Mouse (Mus musculus): ENCODE measurements around the gene Rbpjl. TPM values are rescaled to one million over a fixed set of nuclear protein-coding genes. Genes with fewer than 3 reads are reported as not detected.
A peak's percentile ranks its signal among the peaks of the same experiment; 100 is the strongest.

Rbpjl gene
- polyA plus RNA-seq, 2 experiments from 2014 or later: not detected

DNA sequence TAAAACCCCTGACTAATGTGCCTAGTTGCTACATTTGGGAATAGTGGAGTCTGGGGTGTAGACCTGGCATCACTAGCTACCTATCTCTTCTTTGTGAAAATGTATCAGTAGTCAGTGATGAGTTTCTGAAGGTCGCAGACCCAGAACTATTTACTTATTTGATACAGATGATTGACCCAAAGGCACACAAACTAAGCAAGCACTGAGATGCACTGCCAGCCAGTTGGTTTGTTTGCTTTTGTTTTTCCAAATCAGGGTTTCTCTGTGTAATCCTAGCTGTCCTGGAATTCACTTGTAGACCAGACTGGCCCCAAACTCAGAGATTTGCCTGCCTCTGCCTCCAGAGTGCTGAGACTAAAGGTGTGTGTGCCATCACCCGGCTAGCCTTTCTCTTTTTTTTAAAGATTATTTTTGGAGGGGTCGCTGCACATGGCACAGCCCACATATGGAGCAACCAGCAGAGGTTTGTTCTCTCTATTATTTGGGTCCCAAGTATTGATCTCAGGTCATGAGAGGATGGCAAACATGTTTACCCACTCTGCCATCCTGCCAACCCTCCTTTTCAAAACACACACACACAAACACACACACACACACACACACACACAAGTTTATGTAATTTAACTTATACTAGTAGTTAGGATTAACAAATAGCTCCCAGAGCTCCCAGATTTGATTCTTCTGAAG, 42.6 kb downstream of the Rbpjl start:
- no peak for ATAC-seq

DNA sequence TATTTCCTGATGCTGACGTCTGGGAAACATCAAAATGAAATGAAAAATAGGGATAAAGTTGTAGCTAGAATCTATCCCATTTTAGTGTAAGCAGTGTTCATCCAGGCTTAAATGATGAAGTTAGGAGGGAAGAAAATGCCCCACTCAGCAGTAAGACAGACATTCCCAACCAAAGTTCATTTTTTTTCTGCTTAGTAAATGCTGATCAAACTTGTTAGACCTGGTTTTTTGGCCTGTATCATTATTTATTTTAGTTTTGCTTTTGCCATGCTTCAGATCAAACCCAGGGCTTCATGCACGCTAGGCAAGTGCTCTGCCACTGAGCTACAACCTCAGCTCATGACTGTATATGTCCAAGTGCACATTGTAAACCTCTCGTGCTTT, 43.1 kb downstream of the Rbpjl start:
- ATAC-seq: no peak

DNA sequence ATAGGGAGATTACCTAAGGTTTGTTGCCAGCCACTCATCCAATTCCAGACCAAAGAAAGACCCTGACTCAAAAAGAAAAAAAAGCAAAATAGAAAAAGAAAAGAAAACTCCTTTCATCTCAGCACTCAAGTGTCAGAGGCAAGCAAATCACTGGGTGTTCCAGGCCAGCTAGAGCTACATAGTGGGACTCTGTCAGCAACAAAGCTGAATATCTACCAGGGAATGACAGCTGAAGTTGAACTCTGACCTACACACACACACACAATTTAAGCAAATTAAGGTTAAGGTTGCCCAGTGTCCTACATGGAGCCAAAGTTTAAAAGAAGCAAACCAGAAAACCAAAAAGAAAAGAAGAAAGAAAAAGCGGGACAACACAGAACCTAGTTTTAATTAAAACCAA, 45.2 kb downstream of the Rbpjl start:
- ATAC-seq: no peak

DNA sequence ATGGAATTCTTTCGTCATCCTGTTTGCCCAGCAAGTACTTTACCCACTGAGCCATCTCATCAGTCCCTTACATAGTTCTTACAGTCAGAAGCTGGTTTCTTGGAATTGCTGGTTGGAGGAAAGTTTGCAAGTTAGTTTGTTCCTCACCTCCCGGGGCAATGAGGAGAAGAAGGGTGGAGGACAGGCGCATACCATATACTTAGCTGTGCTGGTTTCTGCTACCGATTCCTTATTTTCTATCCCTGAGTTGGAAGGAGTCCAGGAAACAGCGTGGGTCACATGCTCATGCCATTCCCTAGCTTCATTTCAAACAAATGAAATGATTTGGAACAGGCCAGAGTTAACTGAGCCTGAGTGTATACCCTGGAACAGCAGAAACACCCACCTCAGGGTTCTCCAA, 46.0 kb downstream of the Rbpjl start:
- no peak for ATAC-seq

DNA sequence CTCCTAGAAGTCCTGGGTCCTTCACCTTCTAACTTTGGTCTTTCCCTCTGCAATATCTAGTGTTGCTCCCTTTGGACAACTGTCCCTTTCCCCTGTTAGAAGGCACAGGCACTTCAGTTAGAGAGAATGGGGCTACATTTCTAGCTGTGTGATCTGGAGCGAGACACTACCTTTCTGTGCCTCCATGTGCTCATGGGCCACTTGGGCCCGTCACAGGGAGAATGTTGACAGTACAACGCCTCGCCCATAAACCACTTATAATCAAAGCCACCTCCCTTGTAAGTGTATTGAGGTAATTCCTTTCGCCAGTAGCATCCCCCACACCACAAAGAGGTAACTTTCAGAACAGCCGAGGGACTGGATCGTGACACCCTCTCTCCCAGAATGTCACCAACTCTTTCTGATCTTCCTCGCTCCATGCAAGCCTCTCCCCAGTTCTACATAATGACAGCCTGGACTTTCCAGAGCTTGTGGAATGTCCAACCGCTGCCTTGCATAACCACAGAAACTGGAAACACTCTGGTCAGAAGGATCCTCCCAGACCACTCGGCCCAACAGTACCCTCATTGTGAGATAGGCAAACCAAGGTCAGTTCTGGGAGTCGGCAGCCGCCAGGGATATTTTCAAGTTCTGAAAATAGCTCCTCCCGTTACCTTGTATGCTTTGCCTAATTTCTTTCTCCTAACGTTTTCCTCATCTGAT, 46.6 kb downstream of the Rbpjl start:
- no peak for ATAC-seq

DNA sequence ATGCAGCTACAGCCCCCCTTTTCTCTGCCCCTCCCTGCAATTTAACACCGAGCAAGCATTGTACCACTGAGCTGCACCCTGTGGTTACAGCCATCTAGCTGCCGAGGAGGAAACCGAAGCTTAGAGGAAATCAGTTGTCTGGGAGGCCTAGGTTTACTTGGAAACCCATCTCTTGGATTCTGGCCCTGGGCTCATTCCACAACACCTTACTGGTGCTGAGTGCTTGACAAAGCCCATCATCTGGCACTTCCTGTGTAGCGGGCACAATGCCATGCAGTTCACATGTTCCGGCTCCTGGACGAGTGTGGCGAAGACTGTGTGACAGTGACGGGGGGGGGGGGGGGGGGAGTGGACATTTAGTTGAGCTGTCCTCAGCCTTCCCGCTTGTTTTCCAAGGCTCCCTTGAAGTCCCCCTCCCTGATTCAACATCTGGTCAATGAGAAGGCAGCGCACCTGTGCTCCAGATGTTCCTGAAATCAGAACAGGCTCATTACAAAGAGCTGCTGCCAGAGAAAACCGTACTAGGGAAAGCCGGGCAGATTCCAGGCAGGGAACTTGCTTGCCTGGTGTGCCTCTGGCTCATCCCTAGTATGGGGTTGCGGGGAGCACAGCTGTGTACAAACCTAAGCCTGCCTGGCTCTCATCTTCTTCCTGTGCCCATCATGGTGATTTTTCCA, 49.2 kb downstream of the Rbpjl start:
- no peak for ATAC-seq

DNA sequence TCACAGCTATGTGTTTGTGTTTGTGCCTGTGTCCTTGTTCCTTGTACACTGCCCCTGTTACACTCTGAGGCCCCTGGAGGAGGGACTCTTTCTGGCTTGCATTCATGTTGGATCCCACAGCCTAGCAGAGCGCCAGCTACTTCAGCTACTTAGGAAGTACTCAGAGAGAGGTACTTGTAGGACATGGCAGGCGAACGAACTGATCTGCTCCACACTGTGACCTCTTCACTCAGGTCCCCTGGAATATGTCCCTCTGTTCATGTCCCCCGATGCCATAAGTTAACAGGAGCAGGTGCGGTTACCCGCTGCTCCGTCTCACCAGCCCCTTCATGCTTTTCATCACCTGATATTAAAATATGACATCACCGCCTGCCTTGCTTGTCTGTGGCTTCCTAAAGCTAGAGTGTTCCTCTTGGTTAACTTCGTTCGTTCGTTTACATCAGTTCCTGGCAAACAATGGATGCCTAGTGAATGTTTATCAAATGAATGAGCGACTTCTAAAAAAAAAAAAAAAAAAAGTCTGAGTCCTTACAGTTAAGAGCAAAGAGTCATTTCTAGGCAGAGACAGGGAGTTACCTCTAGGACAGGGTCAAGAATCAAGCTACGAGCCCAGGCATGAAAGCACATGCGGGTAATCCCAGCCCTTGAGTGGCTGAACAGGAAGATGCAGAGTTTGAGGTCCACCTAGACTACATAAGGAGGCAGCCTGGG, 50.3 kb downstream of the Rbpjl start:
- no peak for ATAC-seq

DNA sequence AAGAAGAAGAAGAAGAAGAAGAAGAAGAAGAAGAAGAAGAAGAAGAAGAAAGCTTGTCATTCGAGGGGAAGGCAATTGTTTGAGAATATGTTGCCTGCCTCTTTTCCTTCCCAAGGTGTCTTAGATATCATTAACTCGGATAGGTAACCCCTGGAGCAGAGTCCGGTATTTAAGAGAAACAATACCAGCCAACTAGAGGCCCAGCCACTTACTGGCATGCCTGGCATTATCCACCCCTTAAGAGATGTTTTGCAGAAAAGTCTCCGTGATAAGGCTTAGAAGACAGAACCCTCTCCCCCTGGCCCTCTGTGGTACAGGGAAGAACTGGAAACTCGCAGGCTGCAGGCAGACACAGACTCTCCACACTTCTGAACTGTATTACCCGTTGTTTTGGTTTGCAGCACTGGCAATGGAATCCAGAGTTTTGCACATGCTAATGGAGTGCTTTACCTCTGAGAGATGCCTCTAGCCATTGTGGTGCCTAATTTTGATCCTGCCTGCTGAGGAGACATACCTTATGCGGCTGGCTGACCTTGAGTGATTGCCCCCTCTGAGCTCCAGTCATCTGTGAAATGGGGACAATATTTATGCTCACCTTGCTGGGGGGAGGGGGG, 51.1 kb downstream of the Rbpjl start:
- no peak for ATAC-seq

DNA sequence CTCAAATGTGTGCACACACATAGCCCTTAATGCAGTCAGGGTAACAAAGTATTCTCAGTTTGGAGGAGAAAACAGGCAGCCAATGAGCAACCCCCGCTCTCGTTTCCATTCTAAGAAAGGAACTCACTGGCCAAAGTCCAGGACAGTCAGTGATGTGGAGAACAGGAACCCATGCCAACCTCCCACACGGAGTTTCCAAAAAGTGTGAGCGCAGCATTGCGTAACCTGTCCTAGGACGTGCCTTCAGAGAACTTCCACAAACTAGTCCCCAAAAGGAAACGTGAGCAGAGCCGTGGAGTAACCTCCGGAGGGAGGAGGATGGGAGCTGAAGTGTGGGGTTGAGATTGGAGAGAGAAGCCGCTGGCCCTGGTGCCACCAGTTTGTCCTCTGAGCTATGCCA, 51.9 kb downstream of the Rbpjl start:
- ATAC-seq: no peak

DNA sequence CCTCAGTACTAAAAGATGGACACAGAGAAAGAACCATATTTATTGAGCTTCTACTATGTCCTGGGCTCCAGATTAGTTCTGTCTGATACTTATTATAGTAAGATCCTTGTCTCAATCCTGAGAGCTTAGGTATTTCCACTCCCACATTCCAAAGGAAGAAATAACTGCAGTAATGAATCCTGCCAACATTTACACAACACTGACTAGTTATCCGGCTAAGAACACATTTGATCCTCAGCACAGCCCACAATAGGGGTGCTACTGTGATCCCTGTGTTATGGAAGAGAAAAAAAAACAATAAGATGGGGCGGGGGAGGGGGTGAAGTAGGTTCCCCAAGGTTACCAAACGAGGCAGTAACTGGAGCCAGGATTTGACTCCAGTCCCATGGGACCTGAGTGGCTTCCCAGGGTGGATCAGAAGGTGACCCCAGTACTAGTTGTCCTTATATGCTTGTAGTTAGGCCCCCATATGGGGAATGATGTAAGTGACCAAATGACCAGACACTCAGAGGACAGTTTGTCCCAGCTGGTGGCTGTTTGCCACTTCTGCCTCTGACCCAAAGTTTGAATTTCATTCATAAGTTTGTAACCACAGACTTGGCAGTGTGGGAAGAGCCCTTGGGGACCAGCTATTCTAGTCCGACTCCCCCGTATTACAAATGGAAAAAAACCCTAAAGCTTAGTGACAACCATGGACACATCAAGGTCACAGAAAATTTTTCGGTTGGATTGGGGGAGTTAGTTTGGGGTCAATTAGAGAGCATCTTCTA, 52.7 kb downstream of the Rbpjl start:
- ATAC-seq: no peak

DNA sequence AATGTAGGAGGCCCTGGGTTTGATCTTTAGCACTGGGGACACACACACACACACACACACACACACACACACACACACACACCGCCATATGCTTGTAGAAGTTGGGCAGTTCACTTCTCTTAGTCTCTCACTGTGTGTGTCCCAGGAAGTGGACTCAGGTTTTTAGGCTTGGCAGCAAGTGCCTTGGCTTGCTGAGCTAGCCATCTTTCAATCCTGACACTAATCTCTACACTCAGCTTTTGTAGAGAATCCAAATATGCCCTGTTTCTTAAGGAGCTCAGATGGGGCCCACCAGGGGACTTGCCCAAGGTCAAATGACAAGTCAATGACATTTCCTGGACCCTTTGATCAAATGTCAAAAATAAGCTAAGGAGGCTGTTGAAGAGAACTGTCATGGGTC, 53.5 kb downstream of the Rbpjl start:
- ATAC-seq: peak; percentile 5

DNA sequence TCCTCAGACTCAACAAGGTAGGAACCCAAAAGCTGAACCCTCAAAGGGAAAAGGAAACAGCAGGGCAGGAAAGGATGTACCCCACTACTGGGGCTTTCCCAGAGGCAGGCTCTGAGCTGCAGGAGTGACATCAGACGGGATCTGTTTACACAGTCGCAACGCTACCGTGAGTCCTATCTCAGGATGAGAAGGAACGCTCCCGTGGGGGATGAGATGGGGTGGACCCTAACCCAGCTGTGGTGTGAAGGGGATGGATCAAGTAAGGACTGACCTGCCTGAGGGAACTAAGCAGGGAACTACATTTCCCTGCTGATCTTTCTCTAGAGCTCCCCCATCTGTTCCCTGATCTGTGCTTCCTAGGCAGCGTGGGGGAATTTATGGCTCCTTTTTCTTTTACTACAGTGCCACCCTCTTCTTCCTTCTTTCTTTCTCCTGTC, 53.9 kb downstream of the Rbpjl start, which contains the start of gene Sys1:
TSS of gene Sys1 (plus strand) at position 101 of the 437 bp plus-strand sequence.
- peak; percentile 73 for ATAC-seq

DNA sequence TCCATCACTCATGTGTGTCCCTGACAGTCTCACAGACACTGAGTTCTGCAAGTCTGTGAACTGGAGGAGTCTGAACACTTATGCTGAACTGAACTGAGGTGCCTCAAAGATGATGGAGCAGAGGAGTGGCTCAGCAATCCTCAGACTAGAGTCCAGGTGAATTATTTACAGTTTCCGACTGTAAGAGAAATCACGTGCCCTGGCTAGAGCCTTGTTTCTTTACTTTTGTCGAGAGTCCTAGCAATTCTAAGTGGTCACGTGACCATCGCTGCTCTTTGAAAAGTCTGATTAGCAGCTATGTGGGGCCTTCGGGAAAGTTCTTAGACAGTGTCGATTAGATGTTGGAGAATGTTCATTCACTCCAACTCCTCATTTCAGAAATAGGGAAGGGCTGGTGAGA, 55.0 kb downstream of the Rbpjl start:
- no peak for ATAC-seq

DNA sequence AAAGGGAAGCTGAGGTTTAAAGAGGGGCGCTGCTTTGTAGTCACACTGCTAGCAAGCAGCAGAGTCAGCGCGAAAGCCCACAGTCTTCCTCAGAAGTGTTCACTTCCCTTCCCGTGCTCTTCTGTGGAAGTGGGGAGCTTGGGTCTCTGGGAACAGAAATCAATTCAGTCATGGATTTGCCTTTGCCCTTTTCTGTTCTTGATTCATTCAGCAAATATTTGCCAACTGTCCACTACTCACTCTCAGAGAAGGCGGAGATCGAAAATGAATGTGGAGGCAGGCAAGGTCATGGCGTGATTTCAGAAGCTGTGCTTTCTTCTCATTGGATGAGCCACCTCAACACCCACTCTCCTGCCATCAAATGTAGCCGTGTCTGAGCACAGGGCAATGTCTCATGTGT, 55.6 kb downstream of the Rbpjl start:
- ATAC-seq: no peak

DNA sequence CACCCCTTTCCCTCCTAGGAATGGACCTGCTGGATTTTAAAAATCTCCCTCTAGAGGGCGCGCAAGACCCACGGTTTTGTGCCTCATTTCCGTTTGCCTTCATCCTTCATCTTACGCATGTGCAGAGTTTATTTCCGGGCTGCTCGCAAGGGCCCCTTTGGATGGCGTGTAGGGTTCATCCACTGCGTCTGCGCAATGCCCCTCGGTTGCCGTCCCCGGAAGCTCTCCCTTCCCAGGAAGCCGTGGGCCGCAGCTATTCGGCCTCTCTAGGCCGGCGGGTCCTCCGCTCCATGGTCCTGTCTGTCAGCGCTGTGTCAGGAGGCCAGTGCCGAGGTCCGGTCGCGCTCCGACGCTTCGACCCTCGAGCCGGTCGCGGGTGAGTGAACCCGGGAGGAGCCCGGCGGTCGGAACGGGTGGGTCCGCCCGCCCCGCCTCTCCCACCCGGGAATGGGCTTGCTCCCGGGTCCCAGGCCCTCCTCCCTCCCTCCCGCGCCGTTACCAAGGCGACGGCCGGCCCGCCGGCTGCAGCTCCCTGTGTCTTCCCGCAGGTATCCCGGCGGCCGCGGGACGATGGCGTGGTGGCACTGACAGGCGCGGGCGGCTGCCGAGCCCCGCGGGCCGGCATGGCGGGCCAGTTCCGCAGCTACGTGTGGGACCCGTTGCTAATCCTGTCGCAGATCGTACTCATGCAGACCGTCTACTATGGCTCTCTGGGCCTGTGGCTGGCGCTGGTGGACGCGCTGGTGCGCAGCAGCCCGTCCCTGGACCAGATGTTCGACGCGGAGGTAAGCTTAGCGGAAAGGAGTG, 58.0 kb downstream of the Rbpjl start, which contains the start of gene Gm20458:
TSS of gene Gm20458 (plus strand) at position 223 of the 807 bp plus-strand sequence.
- ATAC-seq: peak; percentile 85

Other genes with a start within 250 kb of the Rbpjl start
- under 1 TPM in 1 of 2 experiments, not detected in 1; 0.22 TPM for gene Kcns1, start 232.0 kb upstream of the Rbpjl start, polyA plus RNA-seq (2017; shearing (Covaris generic))
- not detected for gene Wfdc5, start 220.4 kb upstream of the Rbpjl start, polyA plus RNA-seq (2017; shearing (Covaris generic))
- gene Wfdc12, start 212.5 kb upstream of the Rbpjl start, polyA plus RNA-seq (2017; shearing (Covaris generic)): not detected
- not detected for gene Wfdc15a, start 203.0 kb upstream of the Rbpjl start, polyA plus RNA-seq (2017; shearing (Covaris generic))
- not detected for gene Wfdc15b, start 181.5 kb upstream of the Rbpjl start, polyA plus RNA-seq (2017; shearing (Covaris generic))
- not detected for gene Svs2, start 164.7 kb upstream of the Rbpjl start, polyA plus RNA-seq (2017; shearing (Covaris generic))
- not detected for gene Svs3b, start 146.5 kb upstream of the Rbpjl start, polyA plus RNA-seq (2017; shearing (Covaris generic))
- not detected for gene Svs4, start 124.7 kb upstream of the Rbpjl start, polyA plus RNA-seq (2017; shearing (Covaris generic))
- gene Svs3a, start 113.9 kb upstream of the Rbpjl start, polyA plus RNA-seq (2017; shearing (Covaris generic)): not detected
- gene Svs6, start 86.4 kb upstream of the Rbpjl start, polyA plus RNA-seq (2017; shearing (Covaris generic)): not detected
- gene Svs5, start 70.4 kb upstream of the Rbpjl start, polyA plus RNA-seq (2017; shearing (Covaris generic)): not detected
- gene Slpi, start 14.0 kb upstream of the Rbpjl start, polyA plus RNA-seq (2017; shearing (Covaris generic)): 1 to 10 TPM in 1 of 2 experiments, under 1 TPM in 1; 0.75 to 1.1 TPM
- gene Matn4, start 2.0 kb downstream of the Rbpjl start, polyA plus RNA-seq (2017; shearing (Covaris generic)): not detected
- gene Sdc4, start 40.7 kb downstream of the Rbpjl start, polyA plus RNA-seq (2017; shearing (Covaris generic)): 10 to 100 TPM; 69.7 to 93.7 TPM
- 10 to 100 TPM in 1 of 2 experiments, 1 to 10 TPM in 1; 8.8 to 15.1 TPM for gene Sys1, start 53.8 kb downstream of the Rbpjl start, polyA plus RNA-seq (2017; shearing (Covaris generic))
- not detected for gene Gm20458, start 57.8 kb downstream of the Rbpjl start, polyA plus RNA-seq (2017; shearing (Covaris generic))
- not detected for gene Trp53tg5, start 70.6 kb downstream of the Rbpjl start, polyA plus RNA-seq (2017; shearing (Covaris generic))
- 1 to 10 TPM; 3.7 to 4.5 TPM for gene Dbndd2, start 83.0 kb downstream of the Rbpjl start, polyA plus RNA-seq (2017; shearing (Covaris generic))
- 10 to 100 TPM; 17.0 to 27.0 TPM for gene Pigt, start 94.4 kb downstream of the Rbpjl start, polyA plus RNA-seq (2017; shearing (Covaris generic))
- 1 to 10 TPM; 2.2 to 3.0 TPM for gene Wfdc2, start 159.3 kb downstream of the Rbpjl start, polyA plus RNA-seq (2017; shearing (Covaris generic))
- gene Spint3, start 170.3 kb downstream of the Rbpjl start, polyA plus RNA-seq (2017; shearing (Covaris generic)): not detected
- gene Wfdc6a, start 182.3 kb downstream of the Rbpjl start, polyA plus RNA-seq (2017; shearing (Covaris generic)): not detected
- gene Eppin, start 190.5 kb downstream of the Rbpjl start, polyA plus RNA-seq (2017; shearing (Covaris generic)): not detected
- not detected for gene Wfdc6b, start 210.4 kb downstream of the Rbpjl start, polyA plus RNA-seq (2017; shearing (Covaris generic))
- gene Wfdc8, start 210.5 kb downstream of the Rbpjl start, polyA plus RNA-seq (2017; shearing (Covaris generic)): not detected
- not detected for gene Wfdc16, start 235.7 kb downstream of the Rbpjl start, polyA plus RNA-seq (2017; shearing (Covaris generic))